Mouse (Mus musculus): ENCODE measurements around the gene Opn3. TPM values are rescaled to one million over a fixed set of nuclear protein-coding genes. Genes with fewer than 3 reads are reported as not detected.

Opn3 gene
- total RNA-seq, 2 experiments from 2014 or later = 5.7 to 6.4 TPM

Other genes starting within 250 kb of the Opn3 start
- gene Rgs7, start 200.3 kb downstream of the Opn3 start, total RNA-seq (2021) = 10 to 100 TPM; 77.4 to 81.6 TPM
- gene Kmo, start 72.4 kb downstream of the Opn3 start, total RNA-seq (2021) = not detected
- gene Fh1, start 67.1 kb downstream of the Opn3 start, total RNA-seq (2021) = 10 to 100 TPM; 82.3 to 82.7 TPM
- 10 to 100 TPM; 10.1 to 12.6 TPM for gene Chml, start 125 bp upstream of the Opn3 start, total RNA-seq (2021)
- gene Wdr64, start 5.8 kb upstream of the Opn3 start, total RNA-seq (2021) = not detected
- gene Exo1, start 187.8 kb upstream of the Opn3 start, total RNA-seq (2021) = 1 to 10 TPM; 2.8 TPM
- gene Gm38100, start 227.6 kb upstream of the Opn3 start, total RNA-seq (2021) = not detected

Data from layer of hippocampus, postnatal 10 days (tissue).